Mouse (Mus musculus) MEL (cell line): ENCODE data around the gene Pacsin1. TPM values are rescaled to one million over a fixed set of nuclear protein-coding genes. Genes with fewer than 3 reads are reported as not detected.
A peak's percentile ranks its signal among the peaks of the same experiment; 100 is the strongest.

Source experiments
- DNase-seq: peaks from one replicate; pipeline ENCODE4 v3.0.0; 2011; ENCODE audit warnings: low read depth, low spot score
- H3K27ac ChIP-seq: 2 replicates; pipeline ENCODE4 v1.5.1; 2012; ENCODE audit warnings: low read depth, mild to moderate bottlenecking, control low read depth, low read length, moderate library complexity; ENCODE audit not compliant: control insufficient read depth
- H3K27me3 ChIP-seq, 2 experiments: fragments of 150-350 bp in 1 of 2; sonication (generic) in 1 of 2; 2 replicates each; pipeline ENCODE4 v1.6.1; 2012; ENCODE audit warnings: low read length in 2 of 2, mild to moderate bottlenecking in 2 of 2, improper control_type of control experiment in 1 of 2, moderate library complexity in 1 of 2; ENCODE audit not compliant: insufficient read depth in 2 of 2, control insufficient read depth in 1 of 2
- H3K36me3 ChIP-seq, 2 experiments: 2 replicates each; pipeline ENCODE4 v1.6.1; 2012 to 2014; ENCODE audit warnings: low read length in 2 of 2, improper control_type of control experiment in 1 of 2, inconsistent platforms in 1 of 2, mild to moderate bottlenecking in 1 of 2; ENCODE audit not compliant: insufficient read depth in 2 of 2, control insufficient read depth in 1 of 2
- H3K4me1 ChIP-seq, 2 experiments: fragments of 150-350 bp in 1 of 2; sonication (generic) in 1 of 2; 2 replicates each; pipeline ENCODE4 v1.6.1; 2012; ENCODE audit warnings: low read length in 2 of 2, improper control_type of control experiment in 1 of 2, mild to moderate bottlenecking in 1 of 2; ENCODE audit not compliant: insufficient read depth in 2 of 2, control insufficient read depth in 1 of 2
- H3K4me3 ChIP-seq, 2 experiments: fragments of 150-350 bp in 1 of 2; sonication (generic) in 1 of 2; 2 replicates each; pipeline ENCODE4 v1.5.1; 2012; ENCODE audit warnings: low read depth in 2 of 2, low read length in 2 of 2, mild to moderate bottlenecking in 2 of 2, moderate library complexity in 2 of 2, control low read depth in 1 of 2, improper control_type of control experiment in 1 of 2; ENCODE audit not compliant: control insufficient read depth in 1 of 2, insufficient read depth in 1 of 2
- H3K79me2 ChIP-seq: 2 replicates; pipeline ENCODE4 v1.6.1; 2012; ENCODE audit warnings: mild to moderate bottlenecking, low read length, moderate library complexity; ENCODE audit not compliant: control insufficient read depth, poor library complexity, insufficient read depth
- H3K9ac ChIP-seq: 2 replicates; pipeline ENCODE4 v1.6.1; 2012; ENCODE audit warnings: low read depth, mild to moderate bottlenecking, control low read depth, low read length, moderate library complexity; ENCODE audit not compliant: control insufficient read depth, poor library complexity, severe bottlenecking
- H3K9me3 ChIP-seq: fragments of 150-350 bp; sonication (generic); replicated peaks from 2 replicates; pipeline ENCODE4 v1.6.1; 2012; ENCODE audit warnings: mild to moderate bottlenecking, low read length, improper control_type of control experiment, moderate library complexity; ENCODE audit not compliant: insufficient read depth
- BHLHE40 ChIP-seq: IDR thresholded peaks from 2 replicates; pipeline ENCODE4 v1.6.1; 2012; ENCODE audit warnings: low read depth, mild to moderate bottlenecking, inconsistent platforms, low read length, improper control_type of control experiment, borderline replicate concordance
- CHD2 ChIP-seq: IDR thresholded peaks from 2 replicates; pipeline ENCODE4 v1.6.1; 2011; ENCODE audit warnings: low read length, improper control_type of control experiment
- CTCF ChIP-seq, 3 experiments: IDR thresholded peaks in 2 of 3; conservative IDR thresholded peaks in 1 of 3; 2 replicates each; pipeline ENCODE4 v1.5.1; 2011 to 2012; ENCODE audit warnings: low read length in 3 of 3, low read depth in 2 of 3, mild to moderate bottlenecking in 2 of 3, improper control_type of control experiment in 1 of 3, inconsistent platforms in 1 of 3, mixed read lengths in 1 of 3, moderate library complexity in 1 of 3; ENCODE audit not compliant: control insufficient read depth in 1 of 3, insufficient read depth in 1 of 3, poor library complexity in 1 of 3, severe bottlenecking in 1 of 3
- E2F4 ChIP-seq: IDR thresholded peaks from 2 replicates; pipeline ENCODE4 v1.6.1; 2011; ENCODE audit warnings: low read depth, low read length, improper control_type of control experiment, borderline replicate concordance
- EP300 ChIP-seq, 2 experiments: IDR thresholded peaks; 2 replicates each; pipeline ENCODE4 v1.6.1; 2011; ENCODE audit warnings: improper control_type of control experiment in 2 of 2, low read length in 2 of 2, low read depth in 1 of 2, mild to moderate bottlenecking in 1 of 2
- ETS1 ChIP-seq: IDR thresholded peaks from 2 replicates; pipeline ENCODE4 v1.6.1; 2012; ENCODE audit warnings: low read depth, mild to moderate bottlenecking, inconsistent platforms, low read length, improper control_type of control experiment, moderate library complexity
- GABPA ChIP-seq: IDR thresholded peaks from 2 replicates; pipeline ENCODE4 v1.6.1; 2012; ENCODE audit warnings: low read depth, mild to moderate bottlenecking, inconsistent platforms, low read length, improper control_type of control experiment, moderate library complexity
- GATA1 ChIP-seq: IDR thresholded peaks from 2 replicates; pipeline ENCODE4 v1.6.1; 2011; ENCODE audit warnings: low read depth, low read length, improper control_type of control experiment
- HCFC1 ChIP-seq: IDR thresholded peaks from 2 replicates; pipeline ENCODE4 v1.6.1; 2012; ENCODE audit warnings: low read depth, mild to moderate bottlenecking, inconsistent platforms, low read length, improper control_type of control experiment, moderate library complexity
- JUND ChIP-seq: IDR thresholded peaks from 2 replicates; pipeline ENCODE4 v1.6.1; 2011; ENCODE audit warnings: low read depth, mild to moderate bottlenecking, improper control_type of control experiment, low read length
- KAT2A ChIP-seq: conservative IDR thresholded peaks from 2 replicates; pipeline ENCODE4 v1.6.1; 2012; ENCODE audit warnings: low read depth, low read length, improper control_type of control experiment, inconsistent platforms
- MAFK ChIP-seq: IDR thresholded peaks from 2 replicates; pipeline ENCODE4 v1.6.1; 2011; ENCODE audit warnings: low read depth, mild to moderate bottlenecking, low read length, improper control_type of control experiment, borderline replicate concordance
- MAX ChIP-seq: IDR thresholded peaks from 2 replicates; pipeline ENCODE4 v1.6.1; 2011; ENCODE audit warnings: low read length, improper control_type of control experiment
- MAZ ChIP-seq: IDR thresholded peaks from 2 replicates; pipeline ENCODE4 v1.6.1; 2012; ENCODE audit warnings: low read depth, mild to moderate bottlenecking, inconsistent platforms, low read length, improper control_type of control experiment
- MXI1 ChIP-seq: IDR thresholded peaks from 2 replicates; pipeline ENCODE4 v1.6.1; 2011; ENCODE audit warnings: mild to moderate bottlenecking, low read depth, low read length, improper control_type of control experiment
- MYC ChIP-seq: IDR thresholded peaks from 2 replicates; pipeline ENCODE4 v1.6.1; 2011; ENCODE audit warnings: low read depth, mild to moderate bottlenecking, low read length, improper control_type of control experiment, moderate library complexity
- NRF1 ChIP-seq: IDR thresholded peaks from 2 replicates; pipeline ENCODE4 v1.6.1; 2014; ENCODE audit warnings: low read depth, mild to moderate bottlenecking, inconsistent platforms, low read length, improper control_type of control experiment, moderate library complexity; ENCODE audit not compliant: poor library complexity, insufficient read depth, severe bottlenecking
- POLR2A ChIP-seq, 2 experiments: IDR thresholded peaks; 2 replicates each; pipeline ENCODE4 v1.6.1; 2011 to 2012; ENCODE audit warnings: low read length in 2 of 2, mild to moderate bottlenecking in 2 of 2, control low read depth in 1 of 2, improper control_type of control experiment in 1 of 2, low read depth in 1 of 2, moderate library complexity in 1 of 2; ENCODE audit not compliant: control insufficient read depth in 1 of 2, insufficient read depth in 1 of 2, poor library complexity in 1 of 2
- POLR2AphosphoS2 ChIP-seq: IDR thresholded peaks from 2 replicates; pipeline ENCODE4 v1.6.1; 2011; ENCODE audit warnings: low read length, improper control_type of control experiment
- RCOR1 ChIP-seq: IDR thresholded peaks from 2 replicates; pipeline ENCODE4 v1.6.1; 2012; ENCODE audit warnings: low read depth, mild to moderate bottlenecking, inconsistent platforms, low read length, improper control_type of control experiment
- SIN3A ChIP-seq: IDR thresholded peaks from 2 replicates; pipeline ENCODE4 v1.6.1; 2012; ENCODE audit warnings: low read length, improper control_type of control experiment, inconsistent platforms
- TBP ChIP-seq: IDR thresholded peaks from 2 replicates; pipeline ENCODE4 v1.8.0; 2011; ENCODE audit warnings: low read depth, low read length, improper control_type of control experiment
- TCF12 ChIP-seq: IDR thresholded peaks from 2 replicates; pipeline ENCODE4 v1.6.1; 2014; ENCODE audit warnings: low read depth, mild to moderate bottlenecking, inconsistent platforms, low read length, improper control_type of control experiment, moderate library complexity
- USF1 ChIP-seq: IDR thresholded peaks from 2 replicates; pipeline ENCODE4 v1.6.1; 2014; ENCODE audit warnings: low read depth, mild to moderate bottlenecking, inconsistent platforms, low read length, improper control_type of control experiment, moderate library complexity
- USF2 ChIP-seq, 2 experiments: IDR thresholded peaks; 2 replicates each; pipeline ENCODE4 v1.6.1; 2011 to 2012; ENCODE audit warnings: improper control_type of control experiment in 2 of 2, low read length in 2 of 2, borderline replicate concordance in 1 of 2, inconsistent platforms in 1 of 2, low read depth in 1 of 2, mild to moderate bottlenecking in 1 of 2; ENCODE audit not compliant: insufficient read depth in 1 of 2
- ZKSCAN1 ChIP-seq: IDR thresholded peaks from 2 replicates; pipeline ENCODE4 v1.6.1; 2012; ENCODE audit warnings: low read depth, mild to moderate bottlenecking, inconsistent platforms, low read length, improper control_type of control experiment, moderate library complexity
- ZNF384 ChIP-seq: IDR thresholded peaks from 2 replicates; pipeline ENCODE4 v1.6.1; 2012; ENCODE audit warnings: low read depth, mild to moderate bottlenecking, inconsistent platforms, low read length, improper control_type of control experiment
- polyA plus RNA-seq, 2 experiments: library from polyadenylated mRNA; stranded (reverse) in 1 of 2; unstranded in 1 of 2; fragments of >175 nt in 1 of 2; fragments of >200 nt in 1 of 2; gene quantifications; 2 replicates each; pipeline versions ENCODE4 v1.2.1 to v1.2.4; 2012; ENCODE audit warnings: low replicate concordance in 2 of 2, low read depth in 1 of 2; ENCODE audit not compliant: insufficient read length in 2 of 2, insufficient read depth in 1 of 2, missing spikeins in 1 of 2
- total RNA-seq: library from RNA; depleted of rRNA; stranded (reverse); fragments of 300-350 nt; gene quantifications from 2 replicates; pipeline ENCODE4 v1.2.3, GENCODE M21; 2012

Pacsin1 gene
- total and polyA plus RNA-seq, 3 experiments: 0.17 TPM; not detected in 2

GRCm38 (mm10) chr17:27621705-27622531, 33.4 kb upstream of the Pacsin1 start:
- H3K4me3 ChIP-seq: peak overlapping the region; percentile 82 to 86
- DNase-seq: peak; percentile 70
- H3K79me2 ChIP-seq: peaks cover 64% of the 10 kb centered on the region
- peak overlapping the region; percentile 99 for H3K9ac ChIP-seq
- TF ChIP-seq GATA1: no peak
- peak; percentile 65 for TF ChIP-seq ETS1
- no peak; the same call in 1 of the 2 replicates for TF ChIP-seq MAX
- no peak for TF ChIP-seq USF1
- no peak for TF ChIP-seq CTCF (IDR thresholded peaks at IDR 0.05 in 2 of 3, conservative IDR thresholded peaks at IDR 0.05 in 1 of 3; ENCODE audit: control insufficient read depth in 1 of 3, insufficient read depth in 1 of 3, low read depth in 2 of 3, low read length in 3 of 3, poor library complexity in 1 of 3, severe bottlenecking in 1 of 3)
- no peak for TF ChIP-seq MAZ
- no peak; a peak in 1 of 4 replicates for TF ChIP-seq POLR2A (IDR thresholded peaks at IDR 0.05; ENCODE audit: control insufficient read depth in 1 of 2, insufficient read depth in 1 of 2, low read depth in 1 of 2, low read length in 2 of 2, poor library complexity in 1 of 2)
- no peak for TF ChIP-seq MAFK
- no peak for TF ChIP-seq TCF12
- no peak for TF ChIP-seq KAT2A
- no peak for TF ChIP-seq USF2 (IDR thresholded peaks at IDR 0.05; ENCODE audit: borderline replicate concordance in 1 of 2, insufficient read depth in 1 of 2, low read depth in 1 of 2, low read length in 2 of 2)
- TF ChIP-seq CHD2: no peak
- no peak for TF ChIP-seq JUND
- no peak for TF ChIP-seq ZKSCAN1
- no peak for TF ChIP-seq HCFC1
- TF ChIP-seq SIN3A: peak; percentile 75
- TF ChIP-seq NRF1: no peak
- no peak for TF ChIP-seq RCOR1
- TF ChIP-seq TBP: no peak
- TF ChIP-seq BHLHE40: no peak
- TF ChIP-seq ZNF384: no peak
- TF ChIP-seq POLR2AphosphoS2: no peak
- no peak for TF ChIP-seq GABPA
- no peak for TF ChIP-seq E2F4
- TF ChIP-seq MXI1: peak; percentile 64; the same call in 1 of the 2 replicates
- 0 out of 2 replicates have a peak, but pooled peaks have one; percentile 6 for TF ChIP-seq MYC
- TF ChIP-seq EP300 (IDR thresholded peaks at IDR 0.05; ENCODE audit: low read depth in 1 of 2, low read length in 2 of 2): peak in 1 of 2 experiments; percentile 34; a peak in 1 of 4 replicates
- H3K4me1 ChIP-seq: peaks cover 0 to 11% of the 10 kb centered on the region in 2 experiments
- peak overlapping the region; percentile 56 for H3K27ac ChIP-seq
- no peaks in the 10 kb centered on the region for H3K9me3 ChIP-seq
- H3K27me3 ChIP-seq: no peaks in the 10 kb centered on the region
- peaks cover 2 to 18% of the 10 kb centered on the region in 2 experiments; a peak in 2 of 4 replicates for H3K36me3 ChIP-seq
